Mouse (Mus musculus): ENCODE results near the gene Arhgap30.
A peak's percentile ranks its signal among the peaks of the same experiment; 100 is the strongest.

Arhgap30 gene

GRCm38 (mm10) chr1:171435288-171435814, 46.6 kb downstream of the Arhgap30 start:
- no peak for DNase-seq

GRCm38 (mm10) chr1:171435974-171436373, 47.2 kb downstream of the Arhgap30 start:
- DNase-seq = no peak

GRCm38 (mm10) chr1:171437264-171438013, 48.7 kb downstream of the Arhgap30 start, which contains the start of gene F11r:
Gene F11r (plus strand): TSS chr1:171437535.
- peak; percentile 98 for DNase-seq

GRCm38 (mm10) chr1:171438014-171438670, 49.4 kb downstream of the Arhgap30 start:
- DNase-seq = peak; percentile 30 to 35

- peak in 1 of 2 experiments; percentile 29 for DNase-seq
Observed at GRCm38 (mm10) chr1:171439072-171439471, 50.3 kb downstream of the Arhgap30 start.

- peak; percentile 82 to 89 for DNase-seq
Observed at GRCm38 (mm10) chr1:171440025-171440725, 51.4 kb downstream of the Arhgap30 start.

GRCm38 (mm10) chr1:171441466-171442412, 53.0 kb downstream of the Arhgap30 start:
- peak; percentile 34 to 50 for DNase-seq

- DNase-seq = no peak
Observed at GRCm38 (mm10) chr1:171442413-171442760, 53.6 kb downstream of the Arhgap30 start.

- no peak for DNase-seq
Observed at GRCm38 (mm10) chr1:171445050-171445449, 56.3 kb downstream of the Arhgap30 start.

- no peak for DNase-seq
Observed at GRCm38 (mm10) chr1:171446854-171447253, 58.1 kb downstream of the Arhgap30 start.

- DNase-seq = no peak
Observed at GRCm38 (mm10) chr1:171447692-171448091, 58.9 kb downstream of the Arhgap30 start.

GRCm38 (mm10) chr1:171450062-171450461, 61.3 kb downstream of the Arhgap30 start:
- peak in 1 of 2 experiments; percentile 35 for DNase-seq

GRCm38 (mm10) chr1:171451001-171451400, 62.2 kb downstream of the Arhgap30 start:
- DNase-seq = no peak

- no peak for DNase-seq
Observed at GRCm38 (mm10) chr1:171452522-171452921, 63.8 kb downstream of the Arhgap30 start.

GRCm38 (mm10) chr1:171452923-171453322, 64.2 kb downstream of the Arhgap30 start:
- no peak for DNase-seq

GRCm38 (mm10) chr1:171454926-171455325, 66.2 kb downstream of the Arhgap30 start:
- DNase-seq = no peak

- no peak for DNase-seq
Observed at GRCm38 (mm10) chr1:171457568-171457967, 68.8 kb downstream of the Arhgap30 start.

- peak in 1 of 2 experiments; percentile 43 for DNase-seq
Observed at GRCm38 (mm10) chr1:171459791-171460190, 71.0 kb downstream of the Arhgap30 start.
